Mouse (Mus musculus): ENCODE data around the gene Zmym5.
"Not testable (repeated sequence)": the region's sequence is repeated elsewhere in the genome, so short reads cannot be mapped to it uniquely, and the experiment has no call there.

The Zmym5 gene

GRCm38 (mm10) chr14:56776571-56777238 lies 34.8 kb downstream of the Zmym5 start:
- no peak for DNase-seq (ENCODE audit: low spot score in 2 of 2)

GRCm38 (mm10) chr14:56775416-56775815 lies 36.1 kb downstream of the Zmym5 start:
- DNase-seq (ENCODE audit: low spot score in 2 of 2), result peak in 1 of 2 experiments; percentile 14

- not testable (repeated sequence) for DNase-seq (ENCODE audit: low spot score in 2 of 2)
Measured at GRCm38 (mm10) chr14:56766438-56766837, 45.1 kb downstream of the Zmym5 start.

GRCm38 (mm10) chr14:56765117-56765516 lies 46.4 kb downstream of the Zmym5 start:
- not testable (repeated sequence) for DNase-seq (ENCODE audit: low spot score in 2 of 2)

- no peak for DNase-seq (ENCODE audit: low spot score in 2 of 2)
Measured at GRCm38 (mm10) chr14:56751282-56751681, 60.2 kb downstream of the Zmym5 start.
